Mouse (Mus musculus): ENCODE data around the gene Mllt3. TPM values are rescaled to one million over a fixed set of nuclear protein-coding genes. Genes with fewer than 3 reads are reported as not detected.

The Mllt3 gene
- 22.2 and 23.4 TPM in 2 replicates for polyA plus RNA-seq (2012; rRNA removed)
- 41.3 and 41.6 TPM in 2 replicates for polyA plus RNA-seq (2014; fragmentation: Nextera tagmentation; extraction: Ambion mirVana)

DNA sequence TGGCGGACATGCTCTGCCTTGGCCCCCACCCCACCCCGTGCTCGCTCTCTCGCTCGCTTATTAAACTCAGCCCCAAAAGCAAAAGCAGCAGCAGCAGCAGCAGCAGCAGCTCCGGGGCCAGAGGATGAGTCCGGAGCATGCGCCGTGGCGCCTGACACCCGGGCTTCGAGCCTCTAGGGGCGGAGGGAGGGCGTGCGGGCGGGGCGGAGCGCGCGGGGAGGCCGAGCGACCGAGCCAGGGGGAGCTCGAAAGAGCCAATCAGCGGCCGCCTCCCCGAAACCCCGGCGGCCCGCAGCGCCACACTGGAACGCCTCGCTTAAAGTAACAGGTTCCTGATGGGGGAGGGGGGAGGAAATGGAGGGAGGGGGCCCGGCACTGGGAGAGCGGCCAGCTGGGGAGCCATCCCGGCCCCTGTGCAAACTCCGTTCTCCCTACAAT, at the start of gene Mllt3:
Gene Mllt3 (minus strand): TSS at position 149 of the 438 bp plus-strand sequence.
- peak within 1 kb of the TSS; percentile 83 for H3K4me3 ChIP-seq (replicated peaks; ENCODE audit: low read length)
- H3K4me2 ChIP-seq (replicated peaks; ENCODE audit: low read depth, low read length, severe bottlenecking): peak within 1 kb of the TSS; percentile 92
- H3K36me3 ChIP-seq (ENCODE audit: control insufficient read depth, insufficient read depth, low read length): no peaks in the 10 kb centered on the region
- H3K9me3 ChIP-seq (ENCODE audit: control insufficient read depth, low read length): no peaks in the 10 kb centered on the region
- peak within 1 kb of the TSS; percentile 88 for H3K27ac ChIP-seq (replicated peaks; ENCODE audit: low read depth, low read length)
- WGBS: under 1% methylated on average over 30 of the region's 37 CpGs
- H3K4me1 ChIP-seq (ENCODE audit: control insufficient read depth, insufficient read depth, low read length): peaks cover 10% of the 10 kb centered on the region
- DNase-seq (ENCODE audit: low spot score) (peak; percentile 96), ATAC-seq (ENCODE audit: low FRiP score, low read depth) (peak; percentile 93)
- peak within 1 kb of the TSS; percentile 79 for H3K9ac ChIP-seq (ENCODE audit: low read depth, low read length, severe bottlenecking)
- no peak for TF ChIP-seq POLR2A (IDR thresholded peaks at IDR 0.05; ENCODE audit: borderline replicate concordance, extremely low read depth, insufficient read depth, insufficient read length)
- H3K27me3 ChIP-seq (ENCODE audit: control insufficient read depth, insufficient read depth, low read length): no peaks in the 10 kb centered on the region

DNA sequence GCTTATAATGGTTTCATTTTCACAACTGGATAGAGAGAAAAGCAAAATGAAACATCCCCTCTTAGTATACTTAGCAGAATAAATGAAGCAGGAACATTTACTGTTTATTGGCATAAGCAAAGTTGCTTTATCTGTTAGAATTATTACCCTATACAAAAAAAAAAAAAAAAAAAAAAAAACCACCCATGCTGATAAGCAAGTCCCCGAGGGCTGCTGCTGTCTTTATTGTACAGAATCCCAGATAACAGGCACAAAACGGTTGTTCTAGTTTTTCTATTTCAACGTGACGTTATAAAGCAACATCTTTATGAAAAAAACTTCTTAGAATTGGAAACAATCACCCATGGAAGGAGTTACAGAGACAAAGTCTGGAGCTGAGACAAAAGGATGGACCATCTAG, 49.2 kb upstream of the Mllt3 start:
- DNase-seq (ENCODE audit: low spot score) (no peak), ATAC-seq (ENCODE audit: low FRiP score, low read depth) (no peak)
- no peak for TF ChIP-seq POLR2A (IDR thresholded peaks at IDR 0.05; ENCODE audit: borderline replicate concordance, extremely low read depth, insufficient read depth, insufficient read length)
- no peaks in the 10 kb centered on the region for H3K9me3 ChIP-seq (ENCODE audit: control insufficient read depth, low read length)
- H3K27me3 ChIP-seq (ENCODE audit: control insufficient read depth, insufficient read depth, low read length): no peaks in the 10 kb centered on the region
- no peak overlapping the region for H3K9ac ChIP-seq (ENCODE audit: low read depth, low read length, severe bottlenecking)
- H3K4me3 ChIP-seq (replicated peaks; ENCODE audit: low read length): no peak overlapping the region
- WGBS: 81% methylated on average over 4 of the region's 4 CpGs
- H3K4me1 ChIP-seq (ENCODE audit: control insufficient read depth, insufficient read depth, low read length): peaks cover 2% of the 10 kb centered on the region; the same call in 1 of the 2 replicates
- no peak overlapping the region for H3K27ac ChIP-seq (replicated peaks; ENCODE audit: low read depth, low read length)
- no peaks in the 10 kb centered on the region for H3K36me3 ChIP-seq (ENCODE audit: control insufficient read depth, insufficient read depth, low read length)
- H3K4me2 ChIP-seq (replicated peaks; ENCODE audit: low read depth, low read length, severe bottlenecking): no peak overlapping the region

DNA sequence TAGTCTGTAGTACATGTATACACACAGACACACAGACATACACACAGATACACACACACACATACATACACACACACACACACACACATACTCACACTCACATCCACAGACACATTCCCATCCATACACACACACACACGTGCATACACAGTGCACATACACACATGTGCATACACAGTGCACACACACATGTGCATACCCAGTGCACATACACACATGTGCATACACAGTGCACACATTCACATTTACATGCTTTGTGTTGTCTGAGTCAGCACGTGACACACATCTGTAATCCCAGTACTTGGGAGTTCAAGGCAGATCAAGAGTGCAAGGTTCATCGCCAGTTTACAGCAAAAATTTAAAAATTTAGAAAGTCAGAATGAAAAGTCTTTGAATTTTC, 48.7 kb upstream of the Mllt3 start:
- ATAC-seq (ENCODE audit: low FRiP score, low read depth) (no peak), DNase-seq (ENCODE audit: low spot score) (no peak)
- H3K4me1 ChIP-seq (ENCODE audit: control insufficient read depth, insufficient read depth, low read length): peaks cover 2% of the 10 kb centered on the region; the same call in 1 of the 2 replicates
- H3K4me3 ChIP-seq (replicated peaks; ENCODE audit: low read length): no peak overlapping the region
- no peak for TF ChIP-seq POLR2A (IDR thresholded peaks at IDR 0.05; ENCODE audit: borderline replicate concordance, extremely low read depth, insufficient read depth, insufficient read length)
- no peaks in the 10 kb centered on the region for H3K27me3 ChIP-seq (ENCODE audit: control insufficient read depth, insufficient read depth, low read length)
- H3K9ac ChIP-seq (ENCODE audit: low read depth, low read length, severe bottlenecking): no peak overlapping the region
- no peaks in the 10 kb centered on the region for H3K36me3 ChIP-seq (ENCODE audit: control insufficient read depth, insufficient read depth, low read length)
- WGBS: 95% methylated on average over 3 of the region's 3 CpGs
- H3K9me3 ChIP-seq (ENCODE audit: control insufficient read depth, low read length): no peaks in the 10 kb centered on the region
- no peak overlapping the region for H3K4me2 ChIP-seq (replicated peaks; ENCODE audit: low read depth, low read length, severe bottlenecking)
- H3K27ac ChIP-seq (replicated peaks; ENCODE audit: low read depth, low read length): no peak overlapping the region

DNA sequence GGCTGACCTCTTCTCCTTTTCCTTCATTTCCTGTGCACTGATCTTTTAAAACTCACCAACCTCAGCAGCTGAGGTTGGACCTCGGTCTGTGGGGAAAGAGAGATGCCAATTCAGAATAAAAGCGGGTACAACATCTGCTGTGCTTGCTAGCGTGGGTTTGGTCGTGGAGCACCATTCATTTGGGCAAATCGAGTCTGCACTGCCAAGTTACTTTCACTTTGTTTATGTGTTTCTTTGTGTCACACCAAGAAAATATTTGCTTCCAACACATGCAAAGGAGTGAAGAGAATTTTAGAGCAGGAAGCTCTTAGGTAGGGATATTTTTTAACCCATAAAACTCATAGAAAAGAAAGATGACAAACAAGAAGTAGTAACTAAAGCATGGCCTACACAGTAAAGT, 48.3 kb upstream of the Mllt3 start:
- WGBS: 62% methylated on average over 5 of the region's 5 CpGs
- Histone ChIP-seq H3K9me3 (ENCODE audit: control insufficient read depth, low read length) (no peaks in the 10 kb centered on the region), H3K9ac (ENCODE audit: low read depth, low read length, severe bottlenecking) (no peak overlapping the region), H3K4me1 (ENCODE audit: control insufficient read depth, insufficient read depth, low read length) (peaks cover 2% of the 10 kb centered on the region; the same call in 1 of the 2 replicates), H3K4me2 (replicated peaks; ENCODE audit: low read depth, low read length, severe bottlenecking) (no peak overlapping the region), H3K27ac (replicated peaks; ENCODE audit: low read depth, low read length) (no peak overlapping the region), H3K36me3 (ENCODE audit: control insufficient read depth, insufficient read depth, low read length) (no peaks in the 10 kb centered on the region), H3K27me3 (ENCODE audit: control insufficient read depth, insufficient read depth, low read length) (no peaks in the 10 kb centered on the region), H3K4me3 (replicated peaks; ENCODE audit: low read length) (no peak overlapping the region)
- DNase-seq (ENCODE audit: low spot score) (no peak), ATAC-seq (ENCODE audit: low FRiP score, low read depth) (no peak)
- no peak for TF ChIP-seq POLR2A (IDR thresholded peaks at IDR 0.05; ENCODE audit: borderline replicate concordance, extremely low read depth, insufficient read depth, insufficient read length)

DNA sequence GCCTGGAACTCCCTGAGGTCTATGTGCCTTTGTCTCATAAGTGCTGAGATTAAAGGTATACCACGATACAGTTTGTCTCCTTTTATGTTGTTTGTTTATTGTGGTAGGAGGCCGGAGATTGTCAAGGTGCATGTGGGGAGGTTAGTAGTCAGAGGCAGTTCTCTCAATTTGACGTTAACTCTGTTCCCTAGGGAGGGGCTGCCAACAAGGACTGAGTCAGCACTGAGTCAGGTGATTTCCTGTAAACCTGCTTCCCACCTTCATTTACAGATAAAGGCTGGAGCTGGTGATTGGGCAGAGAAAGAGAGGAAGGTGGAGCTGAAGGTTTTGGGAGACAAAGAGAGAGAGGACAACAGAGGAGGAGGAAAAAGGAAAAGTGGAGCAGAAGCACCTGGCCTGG, 45.8 kb upstream of the Mllt3 start:
- 67% methylated on average over 3 of the region's 3 CpGs for WGBS
- H3K4me1 ChIP-seq (ENCODE audit: control insufficient read depth, insufficient read depth, low read length): peaks cover 2% of the 10 kb centered on the region; the same call in 1 of the 2 replicates
- no peak overlapping the region for H3K4me2 ChIP-seq (replicated peaks; ENCODE audit: low read depth, low read length, severe bottlenecking)
- H3K4me3 ChIP-seq (replicated peaks; ENCODE audit: low read length): no peak overlapping the region
- ATAC-seq (ENCODE audit: low FRiP score, low read depth) (no peak), DNase-seq (ENCODE audit: low spot score) (no peak)
- no peaks in the 10 kb centered on the region for H3K36me3 ChIP-seq (ENCODE audit: control insufficient read depth, insufficient read depth, low read length)
- H3K27ac ChIP-seq (replicated peaks; ENCODE audit: low read depth, low read length): no peak overlapping the region
- TF ChIP-seq POLR2A (IDR thresholded peaks at IDR 0.05; ENCODE audit: borderline replicate concordance, extremely low read depth, insufficient read depth, insufficient read length): no peak
- no peaks in the 10 kb centered on the region for H3K9me3 ChIP-seq (ENCODE audit: control insufficient read depth, low read length)
- H3K9ac ChIP-seq (ENCODE audit: low read depth, low read length, severe bottlenecking): no peak overlapping the region
- H3K27me3 ChIP-seq (ENCODE audit: control insufficient read depth, insufficient read depth, low read length): no peaks in the 10 kb centered on the region

Measured in limb, embryonic 14.5 days (tissue).